Mouse (Mus musculus): Measurements from ENCODE around the gene Rnf121. TPM values are rescaled to one million over a fixed set of nuclear protein-coding genes. Genes with fewer than 3 reads are reported as not detected.

Gene Rnf121
- polyA plus RNA-seq, 1 experiment from 2014 or later = 17.3 TPM

- peaks cover 53% of the 10 kb centered on the region for H3K4me1 ChIP-seq (ENCODE audit: control insufficient read depth, insufficient read depth, low read length)
- peak overlapping the region; percentile 95 for H3K9ac ChIP-seq (ENCODE audit: low read length)
- H3K4me3 ChIP-seq (ENCODE audit: low read length) = peak overlapping the region; percentile 91
- WGBS = under 1% methylated on average over 53 of the region's 53 CpGs
- peak overlapping the region; percentile 92 for H3K4me2 ChIP-seq (ENCODE audit: low read depth, low read length)
- peak; percentile 86 for ATAC-seq (replicated peaks; ENCODE audit: extremely low read depth, insufficient read depth, low FRiP score)
- H3K9me3 ChIP-seq (replicated peaks; ENCODE audit: control insufficient read depth, low read length) = no peaks in the 10 kb centered on the region
- no peaks in the 10 kb centered on the region for H3K27me3 ChIP-seq (ENCODE audit: control insufficient read depth, insufficient read depth, low read length)
- H3K27ac ChIP-seq (ENCODE audit: low read length) = peak overlapping the region; percentile 100
- H3K36me3 ChIP-seq (ENCODE audit: control insufficient read depth, insufficient read depth) = no peaks in the 10 kb centered on the region; the same call in 1 of the 2 replicates
Observed at GRCm38 (mm10) chr7:101969694-101970428, 95.4 kb downstream of the Rnf121 start.

Other genes with a start within 250 kb of the Rnf121 start
- gene Phox2a, start 247.2 kb downstream of the Rnf121 start, polyA plus RNA-seq (2015; fragmentation: Nextera tagmentation; extraction: Ambion mirVana) = 0.15 and 0.32 TPM in 2 replicates
- 48.9 and 59.3 TPM in 2 replicates for gene Inppl1, start 227.2 kb downstream of the Rnf121 start, polyA plus RNA-seq (2015; fragmentation: Nextera tagmentation; extraction: Ambion mirVana)
- 0.98 and 2.4 TPM in 2 replicates for gene Folr2, start 208.3 kb downstream of the Rnf121 start, polyA plus RNA-seq (2015; fragmentation: Nextera tagmentation; extraction: Ambion mirVana)
- 53.2 and 54.0 TPM in 2 replicates for gene Anapc15, start 201.8 kb downstream of the Rnf121 start, polyA plus RNA-seq (2015; fragmentation: Nextera tagmentation; extraction: Ambion mirVana)
- 4.0 and 4.7 TPM in 2 replicates for gene Folr1, start 194.7 kb downstream of the Rnf121 start, polyA plus RNA-seq (2015; fragmentation: Nextera tagmentation; extraction: Ambion mirVana)
- gene Lamtor1, start 159.6 kb downstream of the Rnf121 start, polyA plus RNA-seq (2015; fragmentation: Nextera tagmentation; extraction: Ambion mirVana) = 147 and 151 TPM in 2 replicates
- gene Tomt, start 159.1 kb downstream of the Rnf121 start, polyA plus RNA-seq (2015; fragmentation: Nextera tagmentation; extraction: Ambion mirVana) = 0.14 TPM in 1 of 2 replicates, not detected in the other
- gene Lrrc51, start 131.6 kb downstream of the Rnf121 start, polyA plus RNA-seq (2015; fragmentation: Nextera tagmentation; extraction: Ambion mirVana) = 5.9 and 7.0 TPM in 2 replicates
- gene Numa1, start 131.4 kb downstream of the Rnf121 start, polyA plus RNA-seq (2015; fragmentation: Nextera tagmentation; extraction: Ambion mirVana) = 41.0 and 46.5 TPM in 2 replicates
- gene Il18bp, start 46.8 kb downstream of the Rnf121 start, polyA plus RNA-seq (2015; fragmentation: Nextera tagmentation; extraction: Ambion mirVana) = 1.9 and 3.2 TPM in 2 replicates
- 19.6 and 21.6 TPM in 2 replicates for gene Xndc1, start within 50 bp of the Rnf121 start, polyA plus RNA-seq (2015; fragmentation: Nextera tagmentation; extraction: Ambion mirVana)
- gene Xntrpc, start 244 bp upstream of the Rnf121 start, polyA plus RNA-seq (2015; fragmentation: Nextera tagmentation; extraction: Ambion mirVana) = 0.80 and 0.95 TPM in 2 replicates
- gene Trpc2, start 17.6 kb upstream of the Rnf121 start, polyA plus RNA-seq (2015; fragmentation: Nextera tagmentation; extraction: Ambion mirVana) = 0.12 and 0.17 TPM in 2 replicates
- gene Art1, start 36.3 kb upstream of the Rnf121 start, polyA plus RNA-seq (2015; fragmentation: Nextera tagmentation; extraction: Ambion mirVana) = 3.1 and 5.0 TPM in 2 replicates
- gene Art5, start 44.0 kb upstream of the Rnf121 start, polyA plus RNA-seq (2015; fragmentation: Nextera tagmentation; extraction: Ambion mirVana) = 1.4 and 1.9 TPM in 2 replicates
- 0.24 TPM in 1 of 2 replicates, not detected in the other for gene Chrna10, start 51.4 kb upstream of the Rnf121 start, polyA plus RNA-seq (2015; fragmentation: Nextera tagmentation; extraction: Ambion mirVana)
- 20.7 and 20.8 TPM in 2 replicates for gene Nup98, start 144.7 kb upstream of the Rnf121 start, polyA plus RNA-seq (2015; fragmentation: Nextera tagmentation; extraction: Ambion mirVana)
- 56.4 and 61.6 TPM in 2 replicates for gene Pgap2, start 144.7 kb upstream of the Rnf121 start, polyA plus RNA-seq (2015; fragmentation: Nextera tagmentation; extraction: Ambion mirVana)
- 54.1 and 59.6 TPM in 2 replicates for gene Rhog, start 190.6 kb upstream of the Rnf121 start, polyA plus RNA-seq (2015; fragmentation: Nextera tagmentation; extraction: Ambion mirVana)
- gene Stim1, start 202.3 kb upstream of the Rnf121 start, polyA plus RNA-seq (2015; fragmentation: Nextera tagmentation; extraction: Ambion mirVana) = 16.2 and 18.5 TPM in 2 replicates